Comparison of ENCODE assay signal across 8 mouse cellular contexts in the genomic region with DNA sequence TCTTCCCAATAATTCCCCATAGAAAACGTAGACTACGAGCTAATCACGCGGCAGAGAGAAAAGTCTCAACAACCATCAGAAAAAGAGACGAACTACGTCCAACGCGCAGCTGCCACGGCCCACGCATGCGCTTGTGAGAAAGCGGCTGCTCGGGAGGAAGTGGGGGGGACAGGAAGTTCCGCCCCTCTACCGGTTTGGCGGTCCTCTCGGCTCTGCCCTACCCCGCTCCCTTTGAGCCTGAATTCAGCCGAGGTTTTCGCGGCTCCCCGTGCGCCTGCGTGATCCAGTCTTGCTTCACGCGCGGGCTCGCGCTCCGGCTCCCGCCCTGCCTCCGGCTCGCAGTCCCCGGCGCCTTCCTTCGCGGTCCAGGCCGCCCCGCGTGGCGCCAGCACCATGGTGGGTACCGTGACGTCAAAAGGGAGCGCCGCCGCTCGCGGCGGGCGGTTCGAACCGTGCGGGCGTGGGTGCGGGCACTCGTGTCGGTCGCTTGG. TPM values are rescaled to one million over a fixed set of nuclear protein-coding genes. Genes with fewer than 3 reads are reported as not detected.
DNase-seq lines count a peak whose midpoint lies in the region; ATAC-seq and TF ChIP-seq lines count a peak whose summit lies in the region.

A gene (plus strand): TSS at position 173 of the 491 bp plus-strand sequence.

- H3K9me3 ChIP-seq in hindbrain, embryonic 14.5 days (ENCODE audit: control insufficient read depth, low read length): no peaks in the 10 kb centered on the region

- H3K36me3 ChIP-seq in hindbrain, embryonic 14.5 days (replicated peaks; ENCODE audit: control insufficient read depth, insufficient read depth): peaks cover 18% of the 10 kb centered on the region

- H3K27me3 ChIP-seq in Patski: no peaks in the 10 kb centered on the region
- H3K27me3 ChIP-seq in hindbrain, embryonic 14.5 days (ENCODE audit: control insufficient read depth, insufficient read depth, low read length): no peaks in the 10 kb centered on the region

- peaks cover 14% of the 10 kb centered on the region for H3K4me1 ChIP-seq in hindbrain, embryonic 14.5 days (replicated peaks; ENCODE audit: control insufficient read depth, insufficient read depth, low read length)

- under 1% methylated on average over 58 of the region's 58 CpGs for WGBS in hindbrain, embryonic 14.5 days

- peak within 1 kb of the TSS; percentile 65 for H3K4me3 ChIP-seq in hindbrain, embryonic 14.5 days (replicated peaks; ENCODE audit: low read length)

- H3K27ac ChIP-seq in hindbrain, embryonic 14.5 days: peak within 1 kb of the TSS; percentile 96

- H3K4me2 ChIP-seq in hindbrain, embryonic 14.5 days (replicated peaks): peak within 1 kb of the TSS; percentile 96

- TF ChIP-seq CTCF in Patski (IDR thresholded peaks at IDR 0.05): no peak

- DNase-seq in Patski (ENCODE audit: low read depth, low spot score): no peak
- peak; percentile 89 to 92 for DNase-seq in cerebellum, postnatal 14 days
- peak; percentile 78 to 90 for DNase-seq in frontal cortex, postnatal 25 days (ENCODE audit: low spot score in 2 of 2)
- DNase-seq in hindbrain, embryonic 14.5 days (ENCODE audit: low spot score): peak; percentile 89
- peak; percentile 95 to 96 for DNase-seq in layer of hippocampus, postnatal 36 days
- DNase-seq in lung, postnatal 36 days: peak; percentile 94
- DNase-seq in retina, postnatal 1 day: peak; percentile 96
- DNase-seq in urinary bladder, adult 18-20 months (ENCODE audit: low spot score in 2 of 2): peak; percentile 88 to 94

- peak; percentile 58 for ATAC-seq in Patski
- ATAC-seq in hindbrain, embryonic 14.5 days (ENCODE audit: low FRiP score): peak; percentile 94

- peak within 1 kb of the TSS; percentile 78 for H3K9ac ChIP-seq in hindbrain, embryonic 14.5 days

- POLR2A ChIA-PET in Patski (lab: Charles Lee): interaction anchor here (0.8 to 1.5 kb wide), 7 partner anchors 8 to 27 kb away, joined by 3 to 8 read pairs (median 5); no protein-coding TSS in a partner anchor

- in situ Hi-C loops in Patski (cut with MboI; ENCODE audit: low pct_unique_long_range_greater_than_20kb): loop anchor here (5.0 kb wide), 1 partner anchor 64 kb away; no protein-coding TSS in a partner anchor

- CTCF ChIA-PET in Patski (lab: Charles Lee): interaction anchor here (0.9 to 3.2 kb wide), 9 partner anchors 14 to 127 kb away, joined by 3 to 23 read pairs (median 4); no protein-coding TSS in a partner anchor

RNA-seq across cellular contexts. Expression of the gene that starts here (rescaled TPM):
- 64.4 TPM for polyA plus RNA-seq in Patski (2021)
- 92.9 and 97.8 TPM in 2 replicates for polyA plus RNA-seq in hindbrain, embryonic 14.5 days (2014; fragmentation: Nextera tagmentation; extraction: Ambion mirVana)
- total RNA-seq in layer of hippocampus, postnatal 36 days (2021): 10 to 100 TPM; 17.3 to 19.1 TPM
